Mouse (Mus musculus) embryo, embryonic 10.5 days (tissue): Measurements from ENCODE around the gene Gnb1.
"Not testable (repeated sequence)": the region's sequence is repeated elsewhere in the genome, so short reads cannot be mapped to it uniquely, and the experiment has no call there.

ENCODE experiments used
- DNase-seq: peaks from one replicate; pipeline ENCODE4 v3.0.0-alpha.2; 2015; ENCODE audit warnings: low spot score

Gene Gnb1

DNA sequence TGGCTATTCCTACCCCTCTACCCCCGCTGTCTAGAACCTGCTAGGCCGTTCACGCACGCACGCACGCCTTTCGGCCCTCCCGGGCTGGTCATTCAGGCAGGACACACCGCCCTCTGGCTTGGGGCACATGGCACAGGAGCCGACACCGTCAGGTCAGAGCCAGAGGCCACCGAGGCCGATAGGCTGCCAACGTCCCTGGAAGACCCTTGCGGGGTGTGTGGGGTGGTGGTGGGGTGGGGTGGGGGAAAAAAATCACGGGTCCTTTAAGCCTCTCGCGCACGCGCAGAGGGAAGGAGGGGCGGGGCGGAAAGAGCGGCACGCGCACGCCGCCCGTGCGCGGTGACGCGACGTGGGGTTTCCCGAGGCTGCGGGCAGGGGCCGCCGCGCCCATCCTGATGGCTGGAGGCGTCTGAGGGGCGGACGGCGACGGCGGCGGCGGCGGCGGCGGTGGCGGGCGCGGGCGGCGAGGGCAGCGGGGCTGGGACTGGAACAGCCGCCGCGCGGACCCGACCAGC lies at the start of gene Gnb1:
Gnb1 (plus strand) TSS at position 372 of the 515 bp plus-strand sequence.
- DNase-seq = peak; percentile 90

DNA sequence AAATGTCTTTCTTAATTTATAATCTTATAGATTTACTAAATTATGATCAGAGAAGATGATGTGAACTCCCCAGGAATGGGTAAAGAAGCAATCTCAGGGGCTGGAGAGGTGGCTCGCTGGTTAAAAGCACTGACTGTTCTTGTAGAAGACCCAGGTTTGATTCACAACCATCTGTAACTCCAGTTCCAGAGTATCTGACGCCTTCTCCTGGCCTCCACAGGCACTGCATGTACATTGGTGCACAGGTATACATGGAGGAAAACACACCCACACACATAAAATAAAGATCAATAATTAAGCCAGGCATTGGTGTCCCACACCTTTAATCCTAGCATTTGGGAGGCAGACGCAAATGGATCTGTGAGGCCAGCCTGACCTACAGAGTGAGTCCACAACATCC lies 48.4 kb upstream of the Gnb1 start:
- DNase-seq = no peak

DNA sequence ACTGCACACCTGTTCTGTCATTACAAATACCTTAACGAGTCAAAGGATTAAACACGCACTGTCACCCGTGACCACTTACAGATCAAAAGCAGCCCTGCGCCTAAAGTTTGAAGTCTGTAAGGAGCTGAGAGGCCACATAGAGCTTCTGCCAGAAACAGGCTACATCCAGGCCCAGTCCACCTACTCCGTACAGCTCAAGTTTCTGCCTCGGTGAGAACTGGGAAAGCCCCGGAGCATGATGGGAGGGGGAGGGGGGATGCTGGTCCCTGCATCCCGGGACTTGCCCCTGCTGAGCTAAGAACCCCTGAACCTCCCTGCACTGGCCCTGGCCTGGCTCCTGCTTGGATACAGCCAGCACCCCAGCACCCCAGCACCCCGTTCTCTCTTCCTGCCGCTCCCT lies 39.6 kb upstream of the Gnb1 start:
- peak; percentile 49 for DNase-seq

DNA sequence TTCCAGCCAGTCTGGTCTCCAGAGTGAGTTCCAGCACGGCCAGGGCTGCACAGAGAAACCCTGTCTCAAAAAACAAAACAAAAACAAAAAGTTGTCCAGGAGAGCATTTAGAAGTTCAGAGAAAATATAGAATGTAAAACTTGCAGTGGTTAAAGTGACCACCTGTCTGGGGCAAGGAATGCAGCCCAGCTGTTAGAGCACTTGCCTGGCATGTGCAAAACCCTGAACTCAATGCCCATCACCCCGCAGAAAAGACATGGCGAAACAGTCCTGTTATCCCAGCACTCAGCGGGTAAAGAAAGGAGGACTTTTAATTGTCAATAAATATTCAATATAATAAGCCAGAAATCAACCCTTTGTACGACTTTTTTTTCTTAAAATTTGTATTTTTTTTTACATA lies 32.6 kb upstream of the Gnb1 start:
- no peak for DNase-seq

- DNase-seq = no peak
These were observed 28.1 kb upstream of the Gnb1 start for GRCm38 (mm10) chr4:155463050-155463449.

GRCm38 (mm10) chr4:155463611-155464010 lies 27.6 kb upstream of the Gnb1 start:
- no peak for DNase-seq

DNA sequence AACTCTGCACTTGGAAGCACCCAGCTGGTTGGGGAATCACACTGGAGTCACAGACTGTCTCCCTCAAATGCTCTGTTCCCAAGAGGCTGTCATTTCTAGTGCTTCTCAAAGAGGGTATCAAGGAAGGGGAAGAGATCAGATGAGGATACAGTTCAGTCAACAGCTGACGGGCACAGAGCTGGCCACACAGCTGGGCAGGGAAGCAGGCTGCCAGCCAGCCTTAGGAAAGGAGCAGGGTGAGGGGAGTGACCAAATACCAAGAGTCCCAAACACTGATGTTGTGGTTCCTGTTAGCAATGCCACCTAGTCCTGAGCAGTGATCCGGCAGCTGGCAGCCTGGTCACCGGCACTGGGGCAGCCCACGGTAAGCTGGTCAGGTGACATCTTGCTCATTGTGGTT lies 27.1 kb upstream of the Gnb1 start:
- DNase-seq = no peak

DNA sequence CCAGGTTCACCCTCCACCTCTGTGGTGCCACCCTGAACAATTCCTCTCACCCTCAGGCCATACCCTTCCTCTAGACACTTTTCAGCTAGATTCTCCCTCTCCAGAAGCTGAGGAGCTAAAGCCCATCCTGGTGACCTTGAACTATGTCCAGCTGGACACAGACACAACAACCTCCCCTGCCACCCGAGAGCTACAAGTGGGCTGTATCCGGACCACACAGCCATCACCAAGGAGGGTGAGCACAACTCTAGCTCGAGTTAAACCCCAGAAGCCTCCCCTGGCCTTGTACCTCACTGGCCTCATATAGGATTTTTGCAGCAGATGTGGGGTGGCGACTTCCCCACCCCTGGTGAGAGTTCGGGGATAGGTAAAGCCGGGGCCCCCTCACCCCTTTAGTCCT lies 25.6 kb upstream of the Gnb1 start:
- no peak for DNase-seq

- DNase-seq = no peak
These were observed 25.1 kb upstream of the Gnb1 start for GRCm38 (mm10) chr4:155466080-155466479.

GRCm38 (mm10) chr4:155467237-155468010 lies 23.7 kb upstream of the Gnb1 start:
- no peak for DNase-seq

DNA sequence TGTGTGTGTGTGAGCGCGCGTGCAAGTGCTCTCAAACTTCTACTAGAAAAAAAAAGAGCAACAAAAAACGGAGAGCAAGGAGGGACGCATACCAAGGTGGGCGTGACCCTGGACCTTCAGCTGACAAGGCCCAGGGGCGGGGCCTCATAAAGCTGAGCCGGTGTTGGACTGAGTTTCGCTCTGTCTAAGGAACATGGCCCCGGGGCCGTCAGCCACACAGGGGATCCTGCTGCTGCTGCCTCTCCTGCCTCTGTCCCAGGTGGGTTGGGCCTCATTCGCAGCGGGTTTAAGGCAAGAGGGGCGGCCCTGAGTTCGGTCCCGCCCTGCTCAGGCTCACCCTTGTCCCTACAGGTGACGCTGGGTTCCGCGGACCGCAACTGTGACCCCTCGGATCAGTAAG lies 22.2 kb upstream of the Gnb1 start, which contains the start of gene Tmem52:
Tmem52 (plus strand) TSS at position 163 of the 400 bp plus-strand sequence.
- peak; percentile 63 for DNase-seq

GRCm38 (mm10) chr4:155469590-155470262 lies 21.4 kb upstream of the Gnb1 start:
- no peak for DNase-seq

GRCm38 (mm10) chr4:155470263-155470953 lies 20.8 kb upstream of the Gnb1 start:
- no peak for DNase-seq

GRCm38 (mm10) chr4:155470997-155471396 lies 20.2 kb upstream of the Gnb1 start:
- DNase-seq = no peak

DNA sequence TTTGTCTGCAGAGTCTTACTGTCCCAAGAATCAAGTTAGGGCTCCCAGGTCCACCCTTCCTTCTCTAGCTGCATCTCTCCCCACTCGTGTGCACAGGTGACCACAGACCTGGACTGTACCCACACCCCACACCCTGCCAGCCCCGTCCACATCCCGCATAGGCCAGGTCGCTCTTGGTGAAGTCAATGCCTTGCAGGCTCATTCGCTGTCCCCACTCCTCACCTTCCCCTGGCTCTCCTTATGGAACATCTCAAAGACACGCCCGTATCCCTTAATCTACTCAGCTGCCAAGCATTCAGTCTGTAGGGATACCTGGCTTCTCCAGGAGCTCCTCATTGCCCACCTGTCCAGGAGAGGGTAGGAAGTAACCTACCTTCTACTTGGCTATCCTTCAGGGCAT lies 19.8 kb upstream of the Gnb1 start:
- no peak for DNase-seq

DNA sequence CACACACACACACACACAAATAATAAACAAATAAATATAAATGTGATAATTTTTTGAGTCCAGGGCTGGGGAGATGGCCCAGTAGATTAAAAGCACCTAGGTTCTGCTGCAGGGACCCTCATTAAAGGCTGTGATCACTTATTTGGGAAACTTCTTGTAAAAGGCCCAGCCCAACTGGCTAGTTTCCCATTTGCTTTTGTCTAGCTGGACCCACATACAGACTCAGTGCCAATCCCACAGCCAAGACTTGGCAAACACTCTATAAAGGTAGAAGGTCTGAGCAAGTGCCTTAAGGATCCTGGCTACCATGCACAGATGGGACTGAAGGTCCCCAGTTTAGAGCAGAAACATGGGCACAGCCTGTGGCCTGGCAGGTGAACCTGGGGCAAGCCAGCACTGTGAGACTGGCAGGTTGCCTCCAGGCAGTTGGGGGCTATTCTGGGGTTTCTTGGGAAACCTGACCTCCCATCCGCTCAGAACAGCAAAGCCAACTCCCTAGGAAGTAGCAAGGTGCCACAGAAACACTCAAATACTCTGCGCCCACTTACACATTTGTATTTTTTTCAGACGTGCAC lies 18.4 kb upstream of the Gnb1 start:
- no peak for DNase-seq

GRCm38 (mm10) chr4:155473319-155473718 lies 17.8 kb upstream of the Gnb1 start:
- DNase-seq = no peak

DNA sequence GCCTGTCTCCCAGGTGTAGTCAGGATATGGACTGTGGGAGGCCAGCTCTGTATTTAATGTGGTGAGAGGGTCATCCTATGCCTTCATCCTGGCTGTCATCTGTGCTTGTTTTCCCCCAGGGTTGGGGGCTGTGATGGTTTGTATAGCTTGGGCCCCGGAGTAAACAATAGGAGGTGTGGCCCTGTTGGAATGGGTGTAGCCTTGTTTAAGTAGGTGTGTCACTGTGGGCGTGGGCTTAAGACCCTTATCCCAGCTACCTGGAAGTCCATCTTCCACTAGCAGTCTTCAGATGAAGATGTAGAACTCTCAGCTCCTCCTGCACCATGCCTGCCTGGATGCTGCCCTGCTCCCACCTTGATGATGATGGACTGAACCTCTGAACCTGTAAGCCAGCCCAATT lies 17.4 kb upstream of the Gnb1 start:
- not testable (repeated sequence) for DNase-seq

GRCm38 (mm10) chr4:155481381-155482124 lies 9.6 kb upstream of the Gnb1 start:
- DNase-seq = peak; percentile 89

GRCm38 (mm10) chr4:155482125-155482480 lies 9.1 kb upstream of the Gnb1 start:
- DNase-seq = no peak

DNA sequence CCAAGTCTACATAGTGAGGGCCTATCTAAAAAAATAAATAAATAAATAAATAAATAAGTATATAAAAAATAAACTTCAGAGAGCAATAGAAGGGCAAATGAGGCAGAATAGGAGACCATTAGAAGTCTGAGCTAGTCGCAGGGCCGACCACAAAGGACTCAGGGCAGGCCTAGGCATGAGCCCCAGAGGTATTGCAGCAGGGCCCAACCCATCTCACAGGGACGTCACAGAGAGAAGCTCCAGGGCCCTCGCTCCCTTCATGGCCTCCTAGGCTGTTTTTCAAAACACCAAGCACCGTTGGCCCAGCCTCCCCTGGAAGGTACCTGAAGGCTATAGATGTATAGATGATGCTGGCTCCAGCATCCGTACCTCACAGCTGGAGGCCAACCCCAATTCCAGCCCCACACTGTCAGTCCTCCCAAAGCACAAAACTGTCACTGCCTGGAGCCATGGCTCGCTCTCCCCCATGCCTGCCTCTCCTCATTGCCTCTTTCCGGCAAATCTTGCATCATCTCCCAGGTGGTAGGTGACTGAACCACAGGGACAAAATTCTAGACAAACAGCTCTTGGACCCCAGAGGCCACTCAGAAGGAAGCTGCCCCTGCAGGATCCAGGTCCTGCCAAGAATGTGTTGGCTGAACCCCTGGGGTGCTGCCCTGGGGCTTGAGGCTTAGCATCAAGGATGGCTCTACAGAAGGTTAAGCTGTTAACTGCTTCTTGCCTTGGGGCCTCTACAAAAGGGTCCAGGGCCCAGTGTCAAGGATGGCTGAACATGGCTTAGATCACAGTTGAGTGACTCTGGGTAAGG lies 8.2 kb upstream of the Gnb1 start:
- DNase-seq = no peak
